Mouse (Mus musculus): ENCODE results near the gene Alx3. TPM values are rescaled to one million over a fixed set of nuclear protein-coding genes. Genes with fewer than 3 reads are reported as not detected.

Alx3 gene
- polyA plus RNA-seq, 1 experiment from 2014 or later: 0.10 TPM

- Histone ChIP-seq H3K4me2 (no peak overlapping the region), H3K27ac (no peak overlapping the region), H3K9ac (no peak overlapping the region), H3K27me3 (peaks cover 98% of the 10 kb centered on the region), H3K9me3 (replicated peaks) (no peaks in the 10 kb centered on the region), H3K4me1 (peaks cover 22% of the 10 kb centered on the region), H3K4me3 (replicated peaks) (no peak overlapping the region), H3K36me3 (no peaks in the 10 kb centered on the region)
- no peak for ATAC-seq (replicated peaks; ENCODE audit: low FRiP score)
- WGBS: 66% methylated on average over 1 of the region's 1 CpGs
These were observed 3.2 kb upstream of the Alx3 start for GRCm38 (mm10) chr3:107591612-107592011.

GRCm38 (mm10) chr3:107593632-107594031 lies 1.2 kb upstream of the Alx3 start:
- ATAC-seq (replicated peaks; ENCODE audit: low FRiP score): no peak
- 18% methylated on average over 2 of the region's 2 CpGs for WGBS
- Histone ChIP-seq H3K4me3 (replicated peaks) (no peak overlapping the region), H3K4me2 (no peak overlapping the region), H3K36me3 (no peaks in the 10 kb centered on the region), H3K9me3 (replicated peaks) (no peaks in the 10 kb centered on the region), H3K4me1 (peaks cover 22% of the 10 kb centered on the region), H3K27ac (no peak overlapping the region), H3K27me3 (peaks cover 97% of the 10 kb centered on the region), H3K9ac (no peak overlapping the region)

DNA sequence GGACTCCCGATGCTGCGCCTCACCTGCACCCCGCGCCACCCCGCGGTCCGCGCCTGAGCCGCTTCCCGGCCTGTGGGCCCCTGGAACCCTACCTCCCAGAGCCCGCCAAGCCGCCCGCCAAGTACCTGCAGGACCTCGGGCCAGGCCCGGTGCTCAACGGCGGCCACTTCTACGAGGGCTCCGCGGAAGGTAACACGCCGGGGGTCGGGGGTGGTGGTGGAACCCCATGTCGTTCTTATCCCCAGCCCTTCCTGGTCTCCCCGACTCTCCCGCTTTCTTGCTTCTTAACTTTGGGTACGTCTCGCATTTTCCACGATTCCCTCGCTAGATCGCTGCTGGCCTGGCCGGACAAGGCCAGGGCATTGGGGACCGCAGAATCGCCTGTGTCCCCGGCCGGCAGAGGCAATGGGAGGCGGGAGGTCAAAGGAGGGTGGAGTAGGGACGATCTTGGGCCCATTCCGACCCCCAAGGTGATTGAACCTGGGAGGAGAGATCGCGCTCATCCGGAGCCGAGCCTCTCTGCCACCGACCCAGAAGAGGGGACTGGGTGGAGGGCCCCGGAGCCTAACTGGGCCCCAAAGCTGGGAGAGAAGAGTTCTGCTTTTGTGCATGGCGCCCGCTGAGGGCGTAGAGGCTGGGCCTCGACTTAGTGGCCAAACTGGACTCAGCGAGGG lies 570 bp downstream of the Alx3 start:
- H3K4me2 ChIP-seq: peak overlapping the region; percentile 70
- peaks cover 97% of the 10 kb centered on the region for H3K27me3 ChIP-seq
- H3K4me3 ChIP-seq (replicated peaks): peak overlapping the region; percentile 41
- H3K9me3 ChIP-seq (replicated peaks): no peaks in the 10 kb centered on the region
- H3K9ac ChIP-seq: peak overlapping the region; percentile 43
- no peak overlapping the region for H3K27ac ChIP-seq
- peak; percentile 23; the same call in 1 of the 2 replicates for ATAC-seq (replicated peaks; ENCODE audit: low FRiP score)
- peaks cover 22% of the 10 kb centered on the region for H3K4me1 ChIP-seq
- WGBS: 1% methylated on average over 50 of the region's 50 CpGs
- H3K36me3 ChIP-seq: no peaks in the 10 kb centered on the region

GRCm38 (mm10) chr3:107595938-107596461 lies 1.2 kb downstream of the Alx3 start:
- no peaks in the 10 kb centered on the region for H3K36me3 ChIP-seq
- under 1% methylated on average over 34 of the region's 34 CpGs for whole genome bisulfite sequencing
- H3K27ac ChIP-seq: no peak overlapping the region
- H3K4me2 ChIP-seq: 0 out of 2 replicates have a peak overlapping the region, but pooled peaks have one; percentile 70
- H3K4me1 ChIP-seq: peaks cover 22% of the 10 kb centered on the region
- no peak overlapping the region for H3K9ac ChIP-seq
- peak overlapping the region; percentile 41 for H3K4me3 ChIP-seq (replicated peaks)
- H3K9me3 ChIP-seq (replicated peaks): no peaks in the 10 kb centered on the region
- H3K27me3 ChIP-seq: peaks cover 99% of the 10 kb centered on the region
- no peak for ATAC-seq (replicated peaks; ENCODE audit: low FRiP score)

- peak overlapping the region; percentile 5; the same call in 1 of the 2 replicates for H3K4me3 ChIP-seq (replicated peaks)
- under 1% methylated on average over 26 of the region's 26 CpGs for WGBS
- H3K9ac ChIP-seq: no peak overlapping the region
- ATAC-seq (replicated peaks; ENCODE audit: low FRiP score): no peak
- H3K27me3 ChIP-seq: peaks cover 99% of the 10 kb centered on the region
- H3K4me2 ChIP-seq: 0 out of 2 replicates have a peak overlapping the region, but pooled peaks have one; percentile 5
- no peak overlapping the region for H3K27ac ChIP-seq
- peaks cover 22% of the 10 kb centered on the region for H3K4me1 ChIP-seq
- H3K36me3 ChIP-seq: no peaks in the 10 kb centered on the region
- H3K9me3 ChIP-seq (replicated peaks): no peaks in the 10 kb centered on the region
These were observed 1.7 kb downstream of the Alx3 start for GRCm38 (mm10) chr3:107596559-107596958.

DNA sequence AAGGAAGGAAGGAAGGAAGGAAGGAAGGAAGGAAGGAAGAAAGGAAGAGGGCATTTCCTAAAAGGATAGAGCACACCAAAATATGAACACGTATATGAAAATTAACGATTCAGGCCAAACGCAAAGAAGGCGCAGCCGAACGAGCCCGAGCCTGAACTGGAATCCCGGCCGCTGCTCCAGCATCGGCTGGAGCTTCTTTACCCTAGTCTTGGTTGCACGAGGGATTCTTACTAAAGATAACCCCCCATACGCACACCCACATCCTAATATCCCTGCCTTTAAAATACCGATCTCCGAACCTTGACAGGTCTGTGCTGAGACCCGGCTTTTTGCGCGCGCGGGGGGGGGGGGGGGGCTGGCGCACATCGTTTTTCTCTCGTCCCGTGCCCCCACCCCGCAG lies 2.3 kb downstream of the Alx3 start:
- ATAC-seq (replicated peaks; ENCODE audit: low FRiP score): no peak
- no peak overlapping the region for H3K9ac ChIP-seq
- 1% methylated on average over 24 of the region's 24 CpGs for WGBS

DNA sequence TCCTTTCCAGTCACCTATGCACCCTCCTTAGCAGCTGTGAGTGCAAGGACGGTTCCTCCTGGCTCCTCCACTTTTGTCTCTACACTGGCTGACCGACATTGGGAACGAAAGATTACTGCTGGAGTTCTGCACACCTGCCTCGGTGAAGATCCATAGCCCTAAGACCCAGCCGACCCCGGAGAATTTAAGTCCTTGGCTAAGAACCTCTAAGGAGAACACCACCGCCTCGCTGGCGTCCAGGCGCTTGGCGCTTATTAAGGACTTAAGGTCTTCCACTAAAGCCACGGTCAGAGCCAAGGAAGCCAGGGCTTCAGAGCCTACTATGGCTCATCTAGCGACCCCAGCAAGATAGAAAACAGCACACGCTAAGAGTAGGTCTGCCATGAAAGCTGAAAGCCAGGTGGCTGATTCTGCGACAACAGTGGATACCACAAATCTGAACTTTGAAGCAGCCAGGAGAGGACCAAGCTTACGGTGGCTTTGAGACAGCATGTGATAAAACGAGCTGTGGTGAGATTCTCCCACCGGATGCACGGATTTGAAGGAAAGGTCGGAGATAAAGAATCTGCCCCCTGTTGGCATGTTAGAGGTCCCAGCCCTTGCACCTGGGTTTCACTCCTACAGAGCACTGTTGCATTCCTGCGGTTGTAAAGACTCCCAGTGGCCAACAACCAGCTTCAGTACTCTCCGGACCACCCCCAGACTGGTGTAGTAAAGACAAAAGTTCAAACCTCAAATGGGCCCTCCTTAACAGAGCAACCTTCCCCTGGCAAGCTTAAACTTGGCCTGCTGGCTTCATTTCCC lies 3.0 kb downstream of the Alx3 start:
- Histone ChIP-seq H3K9me3 (replicated peaks) (no peaks in the 10 kb centered on the region), H3K9ac (no peak overlapping the region), H3K4me1 (peaks cover 22% of the 10 kb centered on the region), H3K27me3 (peaks cover 97% of the 10 kb centered on the region), H3K36me3 (no peaks in the 10 kb centered on the region), H3K27ac (no peak overlapping the region), H3K4me2 (no peak overlapping the region), H3K4me3 (replicated peaks) (no peak overlapping the region)
- WGBS: 6% methylated on average over 22 of the region's 22 CpGs
- ATAC-seq (replicated peaks; ENCODE audit: low FRiP score): no peak

More for the DNA sequence above, 2.3 kb downstream of the Alx3 start:
- no peak overlapping the region for H3K27ac ChIP-seq
- peaks cover 22% of the 10 kb centered on the region for H3K4me1 ChIP-seq
- no peaks in the 10 kb centered on the region for H3K36me3 ChIP-seq
- H3K27me3 ChIP-seq: peaks cover 97% of the 10 kb centered on the region
- no peaks in the 10 kb centered on the region for H3K9me3 ChIP-seq (replicated peaks)
- no peak overlapping the region for H3K4me2 ChIP-seq
- no peak overlapping the region for H3K4me3 ChIP-seq (replicated peaks)

- Histone ChIP-seq H3K36me3 (no peaks in the 10 kb centered on the region), H3K9ac (no peak overlapping the region), H3K4me3 (replicated peaks) (no peak overlapping the region), H3K9me3 (replicated peaks) (no peaks in the 10 kb centered on the region), H3K27ac (no peak overlapping the region), H3K4me1 (peaks cover 15% of the 10 kb centered on the region), H3K4me2 (no peak overlapping the region), H3K27me3 (peaks cover 91% of the 10 kb centered on the region)
- no peak for ATAC-seq (replicated peaks; ENCODE audit: low FRiP score)
- WGBS: 44% methylated on average over 6 of the region's 6 CpGs
These were observed 5.3 kb downstream of the Alx3 start for GRCm38 (mm10) chr3:107600127-107600526.

DNA sequence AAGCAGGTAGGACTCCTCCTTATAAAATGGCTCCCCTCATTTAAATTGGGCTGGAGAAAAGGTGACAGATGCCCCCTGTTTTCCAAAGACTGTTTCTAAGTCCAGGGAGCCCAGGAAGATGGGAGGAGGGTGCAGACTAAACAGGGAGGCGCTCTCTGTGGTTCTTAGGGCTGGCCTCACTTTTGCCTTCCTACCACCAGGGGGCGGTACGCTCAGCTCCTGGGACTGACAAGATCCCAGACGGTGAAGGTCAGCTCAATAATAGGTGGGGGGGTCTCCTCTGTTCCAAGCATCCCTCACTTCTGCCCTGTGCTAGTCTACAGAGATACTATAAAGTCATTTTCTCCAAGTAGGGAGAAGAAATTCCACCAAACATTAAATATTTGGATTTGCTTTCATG lies 10.5 kb downstream of the Alx3 start:
- Histone ChIP-seq H3K4me2 (no peak overlapping the region), H3K9me3 (replicated peaks) (no peaks in the 10 kb centered on the region), H3K27ac (no peak overlapping the region), H3K4me1 (peaks cover 3% of the 10 kb centered on the region; the same call in 1 of the 2 replicates), H3K4me3 (replicated peaks) (no peak overlapping the region), H3K9ac (no peak overlapping the region), H3K27me3 (peaks cover 40% of the 10 kb centered on the region), H3K36me3 (no peaks in the 10 kb centered on the region)
- 14% methylated on average over 4 of the region's 4 CpGs for WGBS
- ATAC-seq (replicated peaks; ENCODE audit: low FRiP score): no peak

DNA sequence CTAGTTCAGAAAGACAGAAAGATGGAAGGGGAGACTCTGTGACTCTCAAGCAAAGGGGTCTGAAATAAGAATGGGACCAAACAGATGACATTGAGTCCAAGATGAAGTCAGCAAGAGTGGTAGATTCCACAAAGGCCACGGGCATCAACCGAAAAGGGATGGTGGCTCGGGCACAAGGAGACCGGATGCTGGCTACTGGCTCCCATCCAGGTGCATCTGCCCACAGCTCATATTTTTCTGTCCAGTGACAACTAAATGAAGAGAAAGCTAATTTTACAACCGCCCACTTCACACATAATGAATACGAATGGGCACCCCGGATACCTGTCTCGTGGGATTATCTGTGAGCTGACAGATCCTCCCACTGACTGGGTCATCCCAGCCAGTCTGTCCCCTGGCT lies 12.4 kb downstream of the Alx3 start:
- no peak for ATAC-seq (replicated peaks; ENCODE audit: low FRiP score)
- Histone ChIP-seq H3K4me1 (peaks cover 13% of the 10 kb centered on the region), H3K4me3 (replicated peaks) (no peak overlapping the region), H3K9ac (no peak overlapping the region), H3K27me3 (peaks cover 23% of the 10 kb centered on the region), H3K4me2 (no peak overlapping the region), H3K36me3 (peaks cover 6% of the 10 kb centered on the region), H3K27ac (no peak overlapping the region), H3K9me3 (replicated peaks) (no peaks in the 10 kb centered on the region)
- 79% methylated on average over 8 of the region's 8 CpGs for WGBS

GRCm38 (mm10) chr3:107608808-107609207 lies 14.0 kb downstream of the Alx3 start:
- Histone ChIP-seq H3K9me3 (replicated peaks) (no peaks in the 10 kb centered on the region), H3K36me3 (peaks cover 22% of the 10 kb centered on the region), H3K27me3 (peaks cover 13% of the 10 kb centered on the region), H3K4me3 (replicated peaks) (no peak overlapping the region), H3K9ac (no peak overlapping the region), H3K4me2 (no peak overlapping the region), H3K4me1 (peaks cover 15% of the 10 kb centered on the region), H3K27ac (no peak overlapping the region)
- no peak for ATAC-seq (replicated peaks; ENCODE audit: low FRiP score)
- WGBS: 62% methylated on average over 4 of the region's 4 CpGs

DNA sequence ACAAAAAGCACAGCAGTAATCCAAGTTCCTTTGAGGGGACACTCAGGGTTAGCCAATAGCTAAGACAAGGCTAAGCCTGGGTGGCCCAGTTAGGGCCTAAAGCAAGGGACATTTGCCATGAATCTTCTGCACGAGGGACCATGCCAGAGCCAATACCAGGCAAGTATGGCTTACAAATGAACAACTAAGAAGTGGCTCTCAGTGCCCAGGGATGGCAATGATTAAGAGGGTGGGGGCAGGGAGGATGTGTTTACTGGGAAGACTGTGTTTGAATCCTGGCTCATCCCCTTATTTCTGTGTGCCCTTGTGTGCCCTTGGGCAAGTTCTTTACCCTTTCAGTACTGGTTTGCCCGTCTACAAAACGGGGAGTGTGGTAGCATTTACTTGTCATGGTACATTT lies 14.5 kb downstream of the Alx3 start:
- ATAC-seq (replicated peaks; ENCODE audit: low FRiP score): no peak
- Histone ChIP-seq H3K36me3 (peaks cover 27% of the 10 kb centered on the region), H3K4me3 (replicated peaks) (no peak overlapping the region), H3K9ac (no peak overlapping the region), H3K4me1 (peaks cover 16% of the 10 kb centered on the region), H3K4me2 (no peak overlapping the region), H3K9me3 (replicated peaks) (no peaks in the 10 kb centered on the region), H3K27ac (no peak overlapping the region), H3K27me3 (peaks cover 7% of the 10 kb centered on the region)
- WGBS: 48% methylated on average over 3 of the region's 3 CpGs
